Mouse (Mus musculus) spleen, adult 2 months (tissue): ENCODE results near the gene Tbc1d20. TPM values are rescaled to one million over a fixed set of nuclear protein-coding genes. Genes with fewer than 3 reads are reported as not detected.
"Not testable (repeated sequence)": the region's sequence is repeated elsewhere in the genome, so short reads cannot be mapped to it uniquely, and the experiment has no call there.

ENCODE experiments used
- DNase-seq, 2 experiments: peaks; one replicate each; pipeline versions ENCODE4 v3.0.0 to v3.0.0-alpha.2; 2012 to 2021; ENCODE audit warnings: low spot score in 2 of 2, low read depth in 1 of 2
- H3K27ac ChIP-seq: fragments of 200-500 bp; 2 replicates; pipeline ENCODE4 v1.5.1; 2012; ENCODE audit warnings: low read length, inconsistent platforms; ENCODE audit not compliant: insufficient read depth
- H3K27me3 ChIP-seq: fragments of 200-500 bp; 2 replicates; pipeline ENCODE4 v1.6.1; 2012; ENCODE audit warnings: mild to moderate bottlenecking, moderate library complexity, low read length, inconsistent platforms; ENCODE audit not compliant: control insufficient read depth, insufficient read depth
- H3K36me3 ChIP-seq: fragments of 200-500 bp; 2 replicates; pipeline ENCODE4 v1.6.1; 2012; ENCODE audit warnings: mild to moderate bottlenecking, low read length, inconsistent platforms; ENCODE audit not compliant: control insufficient read depth, insufficient read depth
- H3K4me1 ChIP-seq: fragments of 200-500 bp; 2 replicates; pipeline ENCODE4 v1.6.1; 2011; ENCODE audit warnings: inconsistent platforms; ENCODE audit not compliant: control insufficient read depth, insufficient read depth, insufficient read length
- H3K4me3 ChIP-seq: fragments of 200-500 bp; 2 replicates; pipeline ENCODE4 v1.5.1; 2011; ENCODE audit warnings: mild to moderate bottlenecking, inconsistent platforms; ENCODE audit not compliant: insufficient read depth, insufficient read length; ENCODE audit errors: extremely low read depth
- CTCF ChIP-seq: fragments of 200-500 bp; IDR thresholded peaks from 2 replicates; pipeline ENCODE4 v1.5.1; 2011; ENCODE audit warnings: mild to moderate bottlenecking, inconsistent platforms; ENCODE audit not compliant: insufficient read depth, insufficient read length, insufficient replicate concordance; ENCODE audit errors: extremely low read depth
- POLR2A ChIP-seq: fragments of 200-500 bp; IDR thresholded peaks from 2 replicates; pipeline ENCODE4 v1.6.1; 2011; ENCODE audit warnings: low read depth, low read length, inconsistent platforms
- WGBS: fragments of 180-500 bp; shearing (Covaris S2); methylation state at CpG from one replicate; pipeline ENCODE4 v1.1.7; 2018; 5-methylcytosine and 5-hydroxymethylcytosine counted together
- polyA plus RNA-seq: library from polyadenylated mRNA; depleted of rRNA; stranded (reverse); fragments of >200 nt; gene quantifications from 2 replicates; pipeline ENCODE4 v1.2.3, GENCODE M21; 2012; rRNA removed

Tbc1d20 gene
- polyA plus RNA-seq, 1 experiment: 39.5 TPM

GRCm38 (mm10) chr2:152349205-152349604 is 55.6 kb downstream of the Tbc1d20 start:
- peaks cover 3% of the 10 kb centered on the region; the same call in 1 of the 2 replicates for H3K4me1 ChIP-seq
- H3K27ac ChIP-seq: no peak overlapping the region
- WGBS: 82% methylated on average over 6 of the region's 6 CpGs
- TF ChIP-seq CTCF (no peak), POLR2A (no peak)
- no peak for DNase-seq
- H3K36me3 ChIP-seq: no peaks in the 10 kb centered on the region
- no peaks in the 10 kb centered on the region for H3K27me3 ChIP-seq
- no peak overlapping the region for H3K4me3 ChIP-seq

- Histone ChIP-seq H3K27me3 (no peaks in the 10 kb centered on the region), H3K4me1 (no peaks in the 10 kb centered on the region; the same call in 1 of the 2 replicates), H3K4me3 (no peak overlapping the region), H3K27ac (no peak overlapping the region), H3K36me3 (no peaks in the 10 kb centered on the region)
- 83% methylated on average over 8 of the region's 8 CpGs for WGBS
- TF ChIP-seq CTCF: no peak
- no peak for TF ChIP-seq POLR2A
- DNase-seq: no peak
Measured at GRCm38 (mm10) chr2:152349842-152350540, 56.4 kb downstream of the Tbc1d20 start.

GRCm38 (mm10) chr2:152357254-152357653 is 63.6 kb downstream of the Tbc1d20 start:
- Histone ChIP-seq H3K36me3 (no peaks in the 10 kb centered on the region), H3K4me1 (no peaks in the 10 kb centered on the region; the same call in 1 of the 2 replicates), H3K27ac (no peak overlapping the region), H3K4me3 (no peak overlapping the region), H3K27me3 (no peaks in the 10 kb centered on the region)
- no peak for DNase-seq
- 96% methylated on average over 3 of the region's 3 CpGs for WGBS
- TF ChIP-seq POLR2A: no peak
- no peak for TF ChIP-seq CTCF

GRCm38 (mm10) chr2:152358977-152359376 is 65.3 kb downstream of the Tbc1d20 start:
- not testable (repeated sequence) for H3K4me1 ChIP-seq, H3K4me3 ChIP-seq, DNase-seq, H3K27ac ChIP-seq, H3K27me3 ChIP-seq, H3K36me3 ChIP-seq
- WGBS: 90% methylated on average over 5 of the region's 5 CpGs

GRCm38 (mm10) chr2:152359616-152360015 is 66.0 kb downstream of the Tbc1d20 start:
- no peak overlapping the region for H3K4me3 ChIP-seq
- no peak overlapping the region for H3K27ac ChIP-seq
- WGBS: 32% methylated on average over 5 of the region's 5 CpGs
- H3K27me3 ChIP-seq: no peaks in the 10 kb centered on the region
- no peak for DNase-seq
- TF ChIP-seq POLR2A (no peak), CTCF (no peak)
- H3K4me1 ChIP-seq: no peaks in the 10 kb centered on the region; the same call in 1 of the 2 replicates
- H3K36me3 ChIP-seq: no peaks in the 10 kb centered on the region

GRCm38 (mm10) chr2:152360271-152360775 is 66.7 kb downstream of the Tbc1d20 start:
- H3K4me1 ChIP-seq: no peaks in the 10 kb centered on the region; the same call in 1 of the 2 replicates
- no peak for TF ChIP-seq CTCF
- no peak for TF ChIP-seq POLR2A
- H3K27me3 ChIP-seq: no peaks in the 10 kb centered on the region
- peak in 1 of 2 experiments; percentile 14 for DNase-seq
- 5% methylated on average over 7 of the region's 7 CpGs for WGBS
- H3K36me3 ChIP-seq: no peaks in the 10 kb centered on the region
- H3K4me3 ChIP-seq: no peak overlapping the region
- H3K27ac ChIP-seq: peak overlapping the region; percentile 6; the same call in 1 of the 2 replicates

- H3K27ac ChIP-seq: no peak overlapping the region
- no peaks in the 10 kb centered on the region; the same call in 1 of the 2 replicates for H3K4me1 ChIP-seq
- no peak for DNase-seq
- TF ChIP-seq CTCF (no peak), POLR2A (no peak)
- H3K36me3 ChIP-seq: no peaks in the 10 kb centered on the region
- WGBS: 82% methylated on average over 8 of the region's 8 CpGs
- H3K27me3 ChIP-seq: no peaks in the 10 kb centered on the region
- H3K4me3 ChIP-seq: no peak overlapping the region
Measured at GRCm38 (mm10) chr2:152361193-152361592, 67.6 kb downstream of the Tbc1d20 start.

Other genes with a start within 250 kb of the Tbc1d20 start
- not detected in 2 replicates for gene Scrt2, start 212.3 kb upstream of the Tbc1d20 start, polyA plus RNA-seq
- 13.3 and 15.2 TPM in 2 replicates for gene Srxn1, start 188.3 kb upstream of the Tbc1d20 start, polyA plus RNA-seq
- 0.56 and 0.79 TPM in 2 replicates for gene Tcf15, start 150.3 kb upstream of the Tbc1d20 start, polyA plus RNA-seq
- 10.7 and 12.0 TPM in 2 replicates for gene Csnk2a1, start 67.0 kb upstream of the Tbc1d20 start, polyA plus RNA-seq
- 326 and 431 TPM in 2 replicates for gene Rbck1, start 38.8 kb downstream of the Tbc1d20 start, polyA plus RNA-seq
- gene Trib3, start 50.2 kb downstream of the Tbc1d20 start, polyA plus RNA-seq: 0.65 and 1.0 TPM in 2 replicates
- not detected in 2 replicates for gene Nrsn2, start 82.8 kb downstream of the Tbc1d20 start, polyA plus RNA-seq
- gene Sox12, start 104.2 kb downstream of the Tbc1d20 start, polyA plus RNA-seq: 4.0 and 4.6 TPM in 2 replicates
- gene Zcchc3, start 121.2 kb downstream of the Tbc1d20 start, polyA plus RNA-seq: 1.8 and 2.7 TPM in 2 replicates
- gene 6820408C15Rik, start 121.8 kb downstream of the Tbc1d20 start, polyA plus RNA-seq: 0.12 TPM in 1 of 2 replicates, not detected in the other
- not detected in 2 replicates for gene Defb23, start 170.8 kb downstream of the Tbc1d20 start, polyA plus RNA-seq
- gene Defb20, start 183.2 kb downstream of the Tbc1d20 start, polyA plus RNA-seq: not detected in 2 replicates
- not detected in 2 replicates for gene Defb22, start 196.3 kb downstream of the Tbc1d20 start, polyA plus RNA-seq
- gene Defb26, start 217.9 kb downstream of the Tbc1d20 start, polyA plus RNA-seq: not detected in 2 replicates
- gene Defb28, start 224.4 kb downstream of the Tbc1d20 start, polyA plus RNA-seq: not detected in 2 replicates
- not detected in 2 replicates for gene Defb29, start 246.3 kb downstream of the Tbc1d20 start, polyA plus RNA-seq